Mouse (Mus musculus) layer of hippocampus, adult 2 months (tissue): ENCODE data around the gene Defb30. TPM values are rescaled to one million over a fixed set of nuclear protein-coding genes. Genes with fewer than 3 reads are reported as not detected.

ENCODE experiments used
- DNase-seq, 2 experiments: peaks; one replicate each; pipeline ENCODE4 v3.0.0; 2022; ENCODE audit warnings: low spot score in 2 of 2
- H3K27ac ChIP-seq: fragments of 200-600 bp; 2 replicates; pipeline ENCODE4 v1.8.1; 2022
- H3K4me3 ChIP-seq: fragments of 200-600 bp; 2 replicates; pipeline ENCODE4 v1.8.1; 2022; ENCODE audit warnings: mild to moderate bottlenecking
- CTCF ChIP-seq: fragments of 200-600 bp; conservative IDR thresholded peaks from 2 replicates; pipeline ENCODE4 v1.8.1; 2022; ENCODE audit warnings: antibody characterized with exemption, mild to moderate bottlenecking, moderate library complexity
- total RNA-seq, 2 experiments: library from RNA; stranded (reverse); gene quantifications; 2 replicates each; pipeline ENCODE4 v1.2.3; 2021

Defb30 gene
- total RNA-seq, 2 experiments from 2014 or later = not detected

DNA sequence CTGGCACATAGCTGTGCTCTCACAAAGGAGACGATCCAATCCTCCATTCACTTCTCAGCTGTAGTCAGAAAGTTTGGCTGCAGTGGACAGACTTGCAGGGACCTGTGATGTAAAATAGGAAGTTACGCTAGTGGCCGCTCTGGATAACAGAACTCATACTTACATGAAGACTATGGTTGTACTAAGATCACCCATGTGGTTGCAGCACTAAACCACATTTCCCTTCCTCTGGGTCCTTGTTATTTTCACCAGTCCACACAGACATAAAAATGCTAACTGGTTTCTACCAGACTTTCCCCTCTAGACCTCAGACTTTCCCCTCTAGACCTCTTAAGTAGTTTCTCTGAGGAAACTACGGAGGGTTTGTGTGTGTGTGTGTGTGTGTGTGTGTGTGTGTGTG is 50.8 kb downstream of the Defb30 start:
- DNase-seq = no peak
- no peak for TF ChIP-seq CTCF
- Histone ChIP-seq H3K4me3 (no peak overlapping the region), H3K27ac (no peak overlapping the region)

GRCm38 (mm10) chr14:62997777-62998176 is 52.0 kb downstream of the Defb30 start, which contains the start of gene Defb47:
Defb47 (plus strand) TSS chr14:62998077.
- DNase-seq = no peak
- no peak for TF ChIP-seq CTCF
- Histone ChIP-seq H3K4me3 (no peak within 1 kb of the TSS), H3K27ac (no peak within 1 kb of the TSS)

GRCm38 (mm10) chr14:62991849-62992510 is 57.8 kb downstream of the Defb30 start:
- Histone ChIP-seq H3K27ac (no peak overlapping the region), H3K4me3 (no peak overlapping the region)
- no peak for TF ChIP-seq CTCF
- no peak for DNase-seq

DNA sequence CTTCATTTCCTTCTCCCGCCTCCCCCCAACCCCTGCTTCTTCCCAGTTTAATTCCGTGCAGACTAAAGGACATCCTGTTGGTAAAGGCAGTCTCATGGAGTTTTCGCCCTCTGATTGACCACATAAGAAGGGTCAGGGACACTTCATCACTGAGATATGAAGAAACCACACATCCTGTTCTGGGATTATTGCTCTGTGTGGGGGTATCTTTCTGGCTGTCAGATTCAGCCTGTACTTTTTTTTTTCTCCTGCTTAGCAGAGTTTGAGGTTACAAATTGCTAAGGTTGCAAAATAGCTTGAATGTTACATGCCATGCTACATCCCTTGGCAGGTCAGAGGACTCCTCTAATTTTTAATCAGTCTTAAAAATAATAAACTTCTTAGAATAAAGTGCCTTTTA is 58.5 kb downstream of the Defb30 start:
- DNase-seq = no peak
- TF ChIP-seq CTCF = no peak
- H3K27ac ChIP-seq = no peak overlapping the region
- no peak overlapping the region for H3K4me3 ChIP-seq

GRCm38 (mm10) chr14:62984410-62984809 is 65.3 kb downstream of the Defb30 start, which contains the start of gene Defb48:
Defb48 (minus strand) TSS chr14:62984510.
- H3K4me3 ChIP-seq = no peak within 1 kb of the TSS
- H3K27ac ChIP-seq = no peak within 1 kb of the TSS
- TF ChIP-seq CTCF = no peak
- DNase-seq = no peak

Other genes with a start within 250 kb of the Defb30 start
- gene Wdfy2, start 212.3 kb downstream of the Defb30 start, total RNA-seq = 10 to 100 TPM; 15.2 to 16.5 TPM
- not detected for gene Defb48, start 65.5 kb downstream of the Defb30 start, total RNA-seq
- not detected for gene Defb47, start 51.9 kb downstream of the Defb30 start, total RNA-seq
- not detected for gene Defb43, start 38.2 kb downstream of the Defb30 start, total RNA-seq
- gene Defb42, start 3.0 kb downstream of the Defb30 start, total RNA-seq = under 1 TPM in 1 of 2 experiments, not detected in 1; 0.25 TPM